Mouse (Mus musculus): ENCODE results near the gene Zfp94. TPM values are rescaled to one million over a fixed set of nuclear protein-coding genes. Genes with fewer than 3 reads are reported as not detected.
"Not testable (repeated sequence)": the region's sequence is repeated elsewhere in the genome, so short reads cannot be mapped to it uniquely, and the experiment has no call there.

The Zfp94 gene
- polyA plus RNA-seq, 1 experiment from 2014 or later: 5.6 TPM

GRCm38 (mm10) chr7:24293061-24293851 lies 23.2 kb downstream of the Zfp94 start:
- Histone ChIP-seq H3K9ac (no peak overlapping the region), H3K27me3 (replicated peaks) (no peaks in the 10 kb centered on the region), H3K9me3 (replicated peaks) (no peaks in the 10 kb centered on the region), H3K4me3 (no peak overlapping the region), H3K36me3 (peaks cover 81% of the 10 kb centered on the region), H3K4me2 (no peak overlapping the region), H3K27ac (ENCODE audit: poor library complexity, severe bottlenecking) (no peak overlapping the region), H3K4me1 (replicated peaks) (peaks cover 3% of the 10 kb centered on the region)
- ATAC-seq (ENCODE audit: insufficient number of reproducible peaks, low FRiP score): no peak
- whole genome bisulfite sequencing: 84% methylated on average over 12 of the region's 12 CpGs

GRCm38 (mm10) chr7:24291387-24292090 lies 24.9 kb downstream of the Zfp94 start:
- no peaks in the 10 kb centered on the region for H3K4me1 ChIP-seq (replicated peaks)
- no peaks in the 10 kb centered on the region for H3K9me3 ChIP-seq (replicated peaks)
- ATAC-seq (ENCODE audit: insufficient number of reproducible peaks, low FRiP score): no peak

GRCm38 (mm10) chr7:24290106-24290693 lies 26.3 kb downstream of the Zfp94 start:
- Histone ChIP-seq H3K9me3 (replicated peaks) (no peaks in the 10 kb centered on the region), H3K36me3 (peaks cover 59% of the 10 kb centered on the region), H3K27me3 (replicated peaks) (no peaks in the 10 kb centered on the region), H3K27ac (ENCODE audit: poor library complexity, severe bottlenecking) (no peak overlapping the region), H3K4me3 (no peak overlapping the region), H3K4me1 (replicated peaks) (no peaks in the 10 kb centered on the region), H3K4me2 (no peak overlapping the region), H3K9ac (no peak overlapping the region)
- no peak for ATAC-seq (ENCODE audit: insufficient number of reproducible peaks, low FRiP score)
- WGBS: 90% methylated on average over 4 of the region's 4 CpGs

More at GRCm38 (mm10) chr7:24291387-24292090, 24.9 kb downstream of the Zfp94 start:
- Histone ChIP-seq H3K36me3 (peaks cover 72% of the 10 kb centered on the region), H3K9ac (no peak overlapping the region), H3K4me3 (no peak overlapping the region), H3K4me2 (no peak overlapping the region), H3K27ac (ENCODE audit: poor library complexity, severe bottlenecking) (no peak overlapping the region), H3K27me3 (replicated peaks) (no peaks in the 10 kb centered on the region)
- 83% methylated on average over 27 of the region's 27 CpGs for WGBS

- Histone ChIP-seq H3K9me3 (replicated peaks) (no peaks in the 10 kb centered on the region; the same call in 1 of the 2 replicates), H3K9ac (no peak overlapping the region), H3K27ac (ENCODE audit: poor library complexity, severe bottlenecking) (no peak overlapping the region), H3K27me3 (replicated peaks) (no peaks in the 10 kb centered on the region), H3K36me3 (peaks cover 42% of the 10 kb centered on the region), H3K4me3 (no peak overlapping the region), H3K4me2 (no peak overlapping the region), H3K4me1 (replicated peaks) (no peaks in the 10 kb centered on the region)
- WGBS: 84% methylated on average over 6 of the region's 6 CpGs
- ATAC-seq (ENCODE audit: insufficient number of reproducible peaks, low FRiP score): no peak
Measured at GRCm38 (mm10) chr7:24288512-24288911, 28.0 kb downstream of the Zfp94 start.

- H3K27me3 ChIP-seq (replicated peaks): no peaks in the 10 kb centered on the region; the same call in 1 of the 2 replicates
- 85% methylated on average over 5 of the region's 5 CpGs for WGBS
- no peak overlapping the region for H3K9ac ChIP-seq
- H3K27ac ChIP-seq (ENCODE audit: poor library complexity, severe bottlenecking): no peak overlapping the region
- peaks cover 4% of the 10 kb centered on the region; the same call in 1 of the 2 replicates for H3K9me3 ChIP-seq (replicated peaks)
- ATAC-seq (ENCODE audit: insufficient number of reproducible peaks, low FRiP score): no peak
- no peak overlapping the region for H3K4me2 ChIP-seq
- no peaks in the 10 kb centered on the region for H3K4me1 ChIP-seq (replicated peaks)
- H3K36me3 ChIP-seq: peaks cover 33% of the 10 kb centered on the region
- H3K4me3 ChIP-seq: no peak overlapping the region
Measured at GRCm38 (mm10) chr7:24287670-24288069, 28.8 kb downstream of the Zfp94 start.

- 68% methylated on average over 4 of the region's 4 CpGs for WGBS
- Histone ChIP-seq H3K36me3 (peaks cover 26% of the 10 kb centered on the region), H3K4me3 (no peak overlapping the region), H3K9me3 (replicated peaks) (peaks cover 4% of the 10 kb centered on the region; the same call in 1 of the 2 replicates), H3K27me3 (replicated peaks) (no peaks in the 10 kb centered on the region; the same call in 1 of the 2 replicates), H3K27ac (ENCODE audit: poor library complexity, severe bottlenecking) (no peak overlapping the region), H3K4me1 (replicated peaks) (no peaks in the 10 kb centered on the region), H3K9ac (no peak overlapping the region), H3K4me2 (no peak overlapping the region)
- no peak for ATAC-seq (ENCODE audit: insufficient number of reproducible peaks, low FRiP score)
Measured at GRCm38 (mm10) chr7:24286916-24287315, 29.6 kb downstream of the Zfp94 start.

GRCm38 (mm10) chr7:24286090-24286489 lies 30.4 kb downstream of the Zfp94 start:
- Histone ChIP-seq H3K27ac (ENCODE audit: poor library complexity, severe bottlenecking) (no peak overlapping the region), H3K27me3 (replicated peaks) (no peaks in the 10 kb centered on the region; the same call in 1 of the 2 replicates), H3K36me3 (peaks cover 18% of the 10 kb centered on the region), H3K4me2 (no peak overlapping the region), H3K9me3 (replicated peaks) (peaks cover 4% of the 10 kb centered on the region; the same call in 1 of the 2 replicates), H3K4me3 (no peak overlapping the region), H3K9ac (no peak overlapping the region), H3K4me1 (replicated peaks) (no peaks in the 10 kb centered on the region)
- no peak for ATAC-seq (ENCODE audit: insufficient number of reproducible peaks, low FRiP score)
- WGBS: 45% methylated on average over 4 of the region's 4 CpGs

GRCm38 (mm10) chr7:24280858-24281145 lies 35.7 kb downstream of the Zfp94 start:
- H3K4me1 ChIP-seq (replicated peaks): no peaks in the 10 kb centered on the region
- no peak overlapping the region for H3K27ac ChIP-seq (ENCODE audit: poor library complexity, severe bottlenecking)
- WGBS: 51% methylated on average over 4 of the region's 4 CpGs
- peaks cover 4% of the 10 kb centered on the region for H3K9me3 ChIP-seq (replicated peaks)
- no peak overlapping the region for H3K9ac ChIP-seq
- peaks cover 8% of the 10 kb centered on the region for H3K36me3 ChIP-seq
- no peak for ATAC-seq (ENCODE audit: insufficient number of reproducible peaks, low FRiP score)
- H3K4me2 ChIP-seq: no peak overlapping the region
- no peak overlapping the region for H3K4me3 ChIP-seq
- H3K27me3 ChIP-seq (replicated peaks): no peaks in the 10 kb centered on the region; the same call in 1 of the 2 replicates

GRCm38 (mm10) chr7:24280031-24280857 lies 36.2 kb downstream of the Zfp94 start:
- H3K9me3 ChIP-seq (replicated peaks): peaks cover 4% of the 10 kb centered on the region

GRCm38 (mm10) chr7:24278771-24279170 lies 37.7 kb downstream of the Zfp94 start:
- peaks cover 28% of the 10 kb centered on the region for H3K36me3 ChIP-seq
- not testable (repeated sequence) for H3K9ac ChIP-seq; H3K4me3 ChIP-seq; H3K27ac ChIP-seq (ENCODE audit: poor library complexity, severe bottlenecking); ATAC-seq (ENCODE audit: insufficient number of reproducible peaks, low FRiP score); H3K4me1 ChIP-seq (replicated peaks); H3K27me3 ChIP-seq (replicated peaks); H3K4me2 ChIP-seq
- H3K9me3 ChIP-seq (replicated peaks): peaks cover 11% of the 10 kb centered on the region; the same call in 1 of the 2 replicates
- WGBS: 82% methylated on average over 3 of the region's 3 CpGs

More at GRCm38 (mm10) chr7:24280031-24280857, 36.2 kb downstream of the Zfp94 start:
- 46% methylated on average over 10 of the region's 10 CpGs for WGBS
- Histone ChIP-seq H3K27ac (ENCODE audit: poor library complexity, severe bottlenecking) (no peak overlapping the region), H3K4me3 (no peak overlapping the region), H3K27me3 (replicated peaks) (no peaks in the 10 kb centered on the region; the same call in 1 of the 2 replicates), H3K9ac (no peak overlapping the region), H3K4me2 (no peak overlapping the region), H3K4me1 (replicated peaks) (no peaks in the 10 kb centered on the region), H3K36me3 (peaks cover 13% of the 10 kb centered on the region)
- ATAC-seq (ENCODE audit: insufficient number of reproducible peaks, low FRiP score): no peak
